Mouse (Mus musculus) cerebellum, adult 2 months (tissue): ENCODE results near the gene Slc28a3.

Experiments
- CTCF ChIP-seq: fragments of 200-500 bp; IDR thresholded peaks from 2 replicates; pipeline ENCODE4 v1.5.1; 2011; ENCODE audit warnings: low read depth, mild to moderate bottlenecking, control low read depth, low read length, moderate library complexity, borderline replicate concordance; ENCODE audit not compliant: insufficient read depth
- POLR2A ChIP-seq: fragments of 200-500 bp; IDR thresholded peaks from 2 replicates; pipeline ENCODE4 v1.6.1; 2011; ENCODE audit warnings: low read length, control low read depth, borderline replicate concordance; ENCODE audit not compliant: insufficient read depth

- no peak for TF ChIP-seq POLR2A
- TF ChIP-seq CTCF, result no peak
These were observed 50.1 kb downstream of the Slc28a3 start for GRCm38 (mm10) chr13:58560497-58561138.
